Mouse (Mus musculus) adrenal gland, postnatal 4 days (tissue): ENCODE data around the gene Rcan2. TPM values are rescaled to one million over a fixed set of nuclear protein-coding genes. Genes with fewer than 3 reads are reported as not detected.
A peak's percentile ranks its signal among the peaks of the same experiment; 100 is the strongest.
"Not testable (repeated sequence)": the region's sequence is repeated elsewhere in the genome, so short reads cannot be mapped to it uniquely, and the experiment has no call there.

Experiments
- DNase-seq, 2 experiments: peaks; one replicate each; pipeline ENCODE4 v3.0.0; 2021 to 2022; ENCODE audit warnings: low spot score in 2 of 2, mixed read lengths in 2 of 2
- total RNA-seq, 2 experiments: library from RNA; stranded (reverse); gene quantifications; 2 replicates each; pipeline ENCODE4 v1.2.3; 2021

The Rcan2 gene
- total RNA-seq, 2 experiments from 2014 or later, result 10.6 to 11.4 TPM

DNA sequence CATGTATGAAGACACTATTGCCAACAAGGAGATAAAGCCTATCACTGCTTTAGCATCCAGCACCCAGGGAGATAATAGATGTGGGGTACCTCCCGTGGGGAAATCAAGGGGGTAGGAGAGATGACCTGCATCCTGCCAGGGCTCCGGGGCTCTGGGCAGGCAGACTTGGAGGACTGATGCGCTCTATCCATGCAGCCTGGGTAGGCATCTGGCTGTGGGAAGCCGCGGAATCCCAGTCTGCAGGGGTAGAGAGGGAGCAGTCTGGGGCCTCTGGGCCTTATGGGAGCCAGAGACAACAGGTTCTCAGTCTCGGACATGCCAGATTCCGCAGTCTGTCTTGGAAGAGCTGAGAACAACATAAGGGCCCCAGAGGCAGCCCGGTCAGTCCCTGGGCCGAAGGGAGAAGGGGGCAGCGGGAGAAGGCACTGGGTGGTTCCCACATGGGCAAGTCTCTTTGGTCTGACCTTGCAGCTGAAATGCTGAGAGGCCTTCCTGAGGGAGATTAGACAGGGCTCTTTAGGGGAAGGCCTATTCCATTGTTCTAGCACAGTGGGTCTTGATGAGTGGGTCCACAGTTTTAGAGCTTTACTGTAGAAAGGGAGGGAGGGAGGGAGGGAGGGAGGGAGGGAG is 23.7 kb downstream of the Rcan2 start:
- no peak for DNase-seq

GRCm38 (mm10) chr17:43825411-43825785 is 24.2 kb downstream of the Rcan2 start:
- DNase-seq, result not testable (repeated sequence)

DNA sequence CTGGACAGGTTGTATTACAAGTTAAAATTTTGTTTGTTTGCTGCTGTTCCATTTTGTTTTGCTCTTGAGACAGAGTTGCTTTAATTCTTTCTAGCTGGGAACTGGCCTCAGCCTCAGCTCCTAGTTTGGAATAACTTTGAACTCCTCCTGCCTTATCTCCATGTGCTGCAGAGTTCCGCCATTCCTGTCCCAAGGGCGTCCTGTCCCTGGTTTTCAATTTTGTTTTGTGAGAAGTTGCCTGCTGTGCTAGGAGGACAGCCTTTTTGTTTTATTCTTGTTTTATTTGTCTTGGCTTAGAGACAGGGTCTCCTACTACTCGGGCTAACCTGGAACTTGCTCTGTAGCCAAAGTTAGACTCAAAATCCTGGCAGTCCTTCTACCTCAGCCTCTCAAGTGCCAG is 26.1 kb downstream of the Rcan2 start:
- DNase-seq, result no peak

DNA sequence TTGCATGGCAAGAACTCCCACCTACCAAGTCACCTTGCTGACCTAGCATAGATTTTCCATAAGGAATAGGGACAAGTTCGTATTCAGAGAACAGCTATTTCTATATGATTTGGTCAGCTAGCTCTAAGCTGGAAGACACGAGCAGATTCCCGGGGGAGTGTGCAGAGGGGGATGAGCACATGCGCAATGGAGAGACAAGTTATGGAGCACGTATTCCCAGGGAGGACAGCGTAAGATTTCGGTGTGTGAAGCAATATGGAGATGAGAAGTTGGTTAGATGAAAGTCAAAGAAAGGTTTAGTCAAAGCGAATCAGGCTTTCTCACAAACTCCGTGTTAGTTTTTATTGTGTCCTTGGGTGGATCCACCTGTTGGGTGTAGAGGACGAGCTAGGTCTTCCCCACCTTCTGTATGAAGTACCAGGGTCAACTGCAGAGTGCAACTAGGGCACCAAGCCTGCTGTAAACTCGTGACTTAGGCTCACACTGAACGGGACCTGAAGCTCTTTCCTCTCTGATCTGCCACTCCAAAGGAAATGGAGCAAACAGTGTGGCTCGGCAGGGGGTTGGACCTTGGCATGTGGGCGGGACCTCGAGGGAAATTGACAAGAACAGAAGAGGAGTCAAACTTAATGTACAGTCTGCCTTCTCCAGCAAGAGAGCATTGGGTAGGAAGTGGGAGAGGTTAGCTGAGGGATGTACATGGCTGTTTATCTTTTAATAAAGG is 31.4 kb downstream of the Rcan2 start:
- DNase-seq, result no peak

- DNase-seq, result no peak
Measured at GRCm38 (mm10) chr17:43840208-43840607, 39.1 kb downstream of the Rcan2 start.

GRCm38 (mm10) chr17:43846714-43847113 is 45.6 kb downstream of the Rcan2 start:
- no peak for DNase-seq

GRCm38 (mm10) chr17:43848903-43849302 is 47.8 kb downstream of the Rcan2 start:
- no peak for DNase-seq

DNA sequence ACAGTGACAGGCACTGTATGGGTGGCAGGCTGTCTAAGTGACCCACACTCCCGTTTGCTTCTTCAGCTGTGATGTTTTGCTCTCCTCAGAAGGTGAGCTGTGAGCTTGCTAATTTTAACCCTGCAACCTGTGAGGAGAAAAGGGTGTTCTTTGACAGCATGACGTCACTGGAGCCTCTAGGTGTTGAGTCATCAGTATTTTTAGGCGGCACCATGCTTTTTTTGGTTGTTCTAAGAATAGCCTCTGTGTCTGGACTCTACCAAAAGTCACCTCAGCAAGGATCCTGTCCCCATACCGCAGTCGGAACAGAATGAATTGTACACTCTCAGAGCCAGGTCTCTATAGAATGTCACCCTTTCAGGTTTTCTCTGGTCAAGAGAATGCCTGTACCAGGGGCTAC is 54.0 kb downstream of the Rcan2 start:
- no peak for DNase-seq

GRCm38 (mm10) chr17:43856081-43856480 is 54.9 kb downstream of the Rcan2 start:
- no peak for DNase-seq

DNA sequence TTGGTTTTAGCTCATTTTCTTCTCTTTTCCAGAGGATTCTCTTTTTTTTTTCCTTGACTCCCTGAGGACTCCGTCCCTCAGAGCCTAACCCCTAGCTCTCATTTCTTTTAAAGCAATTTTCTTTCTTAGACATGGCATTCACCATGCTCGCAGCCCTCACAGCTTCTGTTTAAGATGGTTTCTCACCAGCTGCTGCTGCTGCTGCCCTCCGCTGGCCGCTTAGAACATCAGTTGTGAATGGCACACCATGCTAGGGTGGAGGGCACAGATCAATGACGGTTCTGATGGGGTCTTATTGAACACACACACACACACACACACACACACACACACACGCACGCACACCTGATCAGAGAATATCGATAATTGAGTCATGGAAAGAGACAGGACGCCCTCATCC is 67.7 kb downstream of the Rcan2 start:
- DNase-seq, result no peak

DNA sequence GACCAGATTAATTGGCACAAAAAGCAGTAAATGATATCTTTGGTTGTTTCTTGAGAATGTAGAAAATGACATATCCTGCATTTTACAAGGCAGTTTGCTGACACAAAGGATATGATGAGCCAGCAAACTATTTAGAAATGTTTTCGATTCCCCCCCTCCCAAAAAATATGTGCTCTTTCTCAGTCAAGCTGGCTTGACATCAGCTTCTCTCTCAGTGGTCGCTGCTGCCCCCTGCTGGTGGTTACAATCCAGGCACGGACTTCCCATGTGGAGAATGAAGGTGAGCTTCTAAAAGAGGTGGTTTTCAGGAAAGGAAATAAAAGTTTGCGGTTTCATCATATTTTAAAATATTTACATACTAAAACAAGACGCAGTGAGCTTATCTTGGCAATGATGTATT is 68.5 kb downstream of the Rcan2 start:
- peak; percentile 25 to 55 for DNase-seq

DNA sequence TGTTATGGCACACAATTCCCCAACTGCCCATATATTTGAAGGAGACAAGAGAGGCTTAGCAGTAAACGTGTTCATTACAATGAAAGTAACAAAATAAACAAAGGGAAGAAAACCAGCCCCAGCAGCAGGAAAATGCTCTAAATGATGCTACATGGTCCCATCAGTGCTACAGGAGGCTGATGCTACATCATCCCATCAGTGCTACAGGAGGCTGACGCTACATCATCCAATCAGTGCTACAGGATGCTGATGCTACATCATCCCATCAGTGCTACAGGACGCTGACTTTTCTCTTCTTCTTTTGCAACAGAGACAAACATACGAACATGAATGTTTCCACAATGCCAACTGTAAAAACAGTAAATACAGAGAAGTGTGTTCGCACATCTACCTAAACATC is 73.3 kb downstream of the Rcan2 start:
- no peak for DNase-seq

DNA sequence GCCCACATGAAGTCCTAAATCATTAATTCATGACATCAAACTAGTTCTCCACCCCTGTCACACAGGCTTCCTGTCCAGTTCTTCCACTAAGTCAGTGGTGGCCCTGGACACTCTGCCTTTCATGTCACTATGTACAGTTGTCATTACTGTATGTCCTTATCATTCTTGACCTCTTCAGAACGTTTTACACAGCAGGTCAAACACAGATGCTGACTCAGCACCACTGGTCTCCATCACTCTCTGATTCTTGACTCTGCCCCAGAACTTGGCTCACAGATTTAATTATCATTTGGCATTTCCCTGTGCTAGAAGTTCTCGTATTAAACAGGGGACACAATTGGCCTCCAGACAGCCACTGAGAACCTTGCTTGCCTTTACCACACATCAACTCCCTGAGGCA is 76.3 kb downstream of the Rcan2 start:
- no peak for DNase-seq

- no peak for DNase-seq
Measured at GRCm38 (mm10) chr17:43883016-43883415, 81.9 kb downstream of the Rcan2 start.

- no peak for DNase-seq
Measured at GRCm38 (mm10) chr17:43886262-43886661, 85.1 kb downstream of the Rcan2 start.

GRCm38 (mm10) chr17:43887931-43888330 is 86.8 kb downstream of the Rcan2 start:
- DNase-seq, result no peak

DNA sequence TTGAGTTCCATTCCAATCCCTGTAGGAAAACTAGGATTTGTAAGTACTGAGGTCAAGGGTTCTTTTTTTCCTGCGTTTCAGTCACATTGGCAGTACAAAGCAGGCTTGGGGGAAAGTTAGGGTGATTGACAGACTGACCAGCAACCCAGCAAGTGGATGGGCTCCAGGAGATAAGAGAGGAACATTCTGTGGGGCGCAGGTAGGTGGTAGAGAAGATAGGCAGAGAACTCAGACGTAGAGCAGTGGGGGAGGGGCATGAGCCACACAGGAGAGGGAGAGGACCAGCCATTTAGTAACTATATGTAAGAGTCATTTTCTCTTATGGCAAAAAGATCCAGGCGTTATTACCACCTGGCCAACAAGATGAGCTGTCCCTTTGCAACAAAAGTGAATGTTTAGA is 96.2 kb downstream of the Rcan2 start:
- no peak for DNase-seq

DNA sequence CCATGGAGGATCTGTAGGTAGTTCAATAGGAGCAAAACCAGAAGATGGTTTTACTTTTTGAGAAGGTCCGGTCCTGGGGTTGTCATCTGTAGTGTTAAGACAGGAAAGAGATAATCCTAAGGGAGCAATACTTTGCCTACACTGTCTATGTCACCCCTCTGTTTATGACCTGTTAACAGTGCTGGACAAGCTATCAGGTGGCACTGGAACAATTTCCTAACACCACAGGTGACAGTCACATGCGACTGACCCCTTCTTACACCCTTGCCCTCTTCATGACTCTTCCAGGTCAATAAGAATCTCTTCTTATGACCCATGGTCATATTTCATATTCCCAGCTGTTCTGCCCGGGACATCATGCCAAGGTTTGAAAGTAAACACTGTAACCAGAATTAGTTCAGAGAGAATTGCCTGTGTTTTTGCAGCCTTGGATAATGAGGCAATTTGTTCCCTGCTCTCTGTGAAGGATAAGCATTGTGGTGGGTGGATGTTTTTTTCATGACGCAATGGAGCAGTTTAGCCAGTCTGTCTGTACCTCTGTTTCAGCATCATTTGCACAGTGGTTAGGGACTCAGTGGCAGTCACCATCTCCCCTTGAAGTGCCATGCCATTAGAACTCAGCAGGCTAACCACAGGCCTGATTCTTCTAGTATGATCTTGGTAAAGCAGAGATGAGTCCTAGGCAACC is 98.4 kb downstream of the Rcan2 start:
- DNase-seq, result no peak

DNA sequence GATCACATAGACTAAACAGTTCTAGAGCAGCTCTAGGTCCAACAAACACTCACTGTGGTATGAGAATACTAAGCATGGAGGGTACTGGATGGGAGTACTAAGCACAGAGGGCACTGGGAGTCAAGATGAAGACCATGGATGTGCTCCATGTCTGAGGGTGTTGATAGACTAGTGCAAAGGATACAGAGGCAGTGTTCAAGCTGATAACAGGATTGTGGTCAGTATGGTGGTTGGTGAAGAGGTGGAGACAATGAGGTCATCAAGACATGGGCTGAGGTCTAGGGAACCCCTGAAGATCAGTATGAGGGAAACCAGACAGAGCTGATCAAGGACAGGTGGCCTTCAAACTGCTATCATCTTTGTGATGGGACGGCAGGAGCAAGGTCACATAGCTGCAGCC is 99.0 kb downstream of the Rcan2 start:
- DNase-seq, result no peak

DNA sequence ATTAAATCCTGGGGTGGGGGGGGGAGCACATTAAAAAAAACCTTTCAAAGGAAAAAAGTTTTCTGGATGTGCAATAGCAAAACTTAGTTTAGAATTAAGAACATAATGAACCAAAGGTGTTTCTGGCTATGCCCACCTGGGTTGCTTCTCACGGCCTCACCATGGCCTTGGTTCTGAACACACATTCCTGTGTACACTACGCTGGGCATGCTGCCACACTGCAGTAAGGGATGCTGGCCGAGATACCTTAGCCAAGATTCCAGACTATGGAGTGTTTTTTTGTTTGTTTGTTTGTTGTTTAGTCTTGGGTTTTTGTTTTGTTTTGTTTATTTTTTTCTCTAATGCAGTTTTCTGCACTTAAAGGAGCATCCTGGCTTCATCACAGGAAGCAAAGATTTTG is 100.3 kb downstream of the Rcan2 start:
- no peak for DNase-seq

DNA sequence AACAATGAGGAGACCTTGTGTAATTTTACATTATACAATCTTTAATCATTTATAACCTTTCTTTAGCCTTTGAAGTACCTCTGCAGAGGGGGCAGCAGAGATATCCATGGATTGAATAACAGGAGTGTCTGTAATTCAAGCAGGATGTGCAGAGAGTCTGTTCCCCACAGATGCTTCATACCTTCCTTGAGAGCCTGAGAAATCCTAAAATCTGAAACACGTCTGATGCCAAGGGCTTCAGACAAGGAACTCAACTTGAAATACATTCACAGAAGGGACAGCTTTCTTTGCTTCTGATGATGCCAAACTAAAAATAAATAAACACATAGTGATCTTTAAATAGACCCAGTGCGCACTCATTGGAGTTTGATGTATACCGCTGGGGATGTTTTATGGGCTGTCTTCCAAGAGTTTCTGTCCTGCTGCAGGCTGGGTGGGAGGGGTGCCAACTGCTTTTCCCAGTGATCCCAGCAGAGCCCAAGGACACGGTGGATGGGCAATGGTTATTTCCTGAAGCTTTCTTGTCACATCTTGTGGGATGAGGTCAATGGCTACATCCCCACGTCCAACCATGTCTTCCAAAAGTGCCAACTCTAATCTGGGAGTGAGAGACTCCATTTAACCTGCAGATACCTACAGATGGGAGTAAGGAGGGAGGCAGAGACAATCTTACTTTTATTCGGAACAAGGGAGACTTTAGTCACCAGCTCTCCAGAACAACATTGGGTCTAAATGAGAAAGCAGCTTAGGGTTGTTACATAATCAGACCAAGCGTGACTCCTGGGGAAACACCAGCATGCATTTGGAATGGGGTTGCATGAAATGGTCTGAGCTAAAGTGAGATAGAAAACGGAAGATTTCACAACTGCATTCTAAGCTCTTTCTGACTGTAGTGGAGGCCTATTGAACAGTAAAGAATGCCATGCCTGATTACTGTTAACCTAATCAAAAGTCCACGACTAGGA is 102.9 kb downstream of the Rcan2 start:
- no peak for DNase-seq
